Mouse (Mus musculus) lung, postnatal 0 days (tissue): ENCODE results near the gene Sh3pxd2a. TPM values are rescaled to one million over a fixed set of nuclear protein-coding genes. Genes with fewer than 3 reads are reported as not detected.

Experiments used
- ATAC-seq: fragments of 200-750 bp; cut with Nextera tagmentation; 2 replicates; pipeline ENCODE4 v1.8.0; 2017; ENCODE audit warnings: moderate library complexity
- DNase-seq: peaks from one replicate; pipeline ENCODE4 v3.0.0-alpha.2; 2016; ENCODE audit warnings: low spot score
- H3K27ac ChIP-seq: fragments of 300-500 bp; sonication (generic); 2 replicates; pipeline ENCODE4 v1.5.1; 2014; ENCODE audit warnings: antibody characterized with exemption, mild to moderate bottlenecking, low read length, mixed read lengths
- H3K27me3 ChIP-seq: fragments of 300-500 bp; sonication (generic); replicated peaks from 2 replicates; pipeline ENCODE4 v1.6.1; 2014; ENCODE audit warnings: low read length, mixed read lengths; ENCODE audit not compliant: insufficient read depth
- H3K36me3 ChIP-seq: fragments of 300-500 bp; sonication (generic); 2 replicates; pipeline ENCODE4 v1.6.1; 2014; ENCODE audit warnings: low read length, mixed read lengths; ENCODE audit not compliant: insufficient read depth
- H3K4me1 ChIP-seq: fragments of 300-500 bp; sonication (generic); 2 replicates; pipeline ENCODE4 v1.6.1; 2014; ENCODE audit warnings: antibody characterized with exemption, low read depth, low read length, mixed read lengths; ENCODE audit not compliant: insufficient read depth
- H3K4me2 ChIP-seq: fragments of 300-500 bp; sonication (generic); replicated peaks from 2 replicates; pipeline ENCODE4 v1.6.1; 2014; ENCODE audit warnings: low read depth, mild to moderate bottlenecking, low read length, moderate library complexity, mixed read lengths
- H3K4me3 ChIP-seq: fragments of 300-500 bp; sonication (generic); 2 replicates; pipeline ENCODE4 v1.5.1; 2014; ENCODE audit warnings: low read depth, low read length
- H3K9ac ChIP-seq: fragments of 300-500 bp; sonication (generic); replicated peaks from 2 replicates; pipeline ENCODE4 v1.6.1; 2014; ENCODE audit warnings: low read depth, mild to moderate bottlenecking
- H3K9me3 ChIP-seq: fragments of 300-500 bp; sonication (generic); 2 replicates; pipeline ENCODE4 v1.6.1; 2016; ENCODE audit warnings: low read length, mixed read lengths
- CTCF ChIP-seq: IDR thresholded peaks from 2 replicates; pipeline ENCODE4 v1.5.1; 2016; ENCODE audit warnings: antibody characterized with exemption, mild to moderate bottlenecking
- EP300 ChIP-seq: IDR thresholded peaks from 2 replicates; pipeline ENCODE4 v1.6.1; 2016; ENCODE audit warnings: antibody characterized with exemption, mild to moderate bottlenecking, control low read depth
- WGBS: fragments of 180-500 bp; shearing (Covaris S2); extraction: QIAGEN DNeasy Blood & Tissue Kit; methylation state at CpG from one replicate; pipeline ENCODE4 v1.1.7; 2014; 5-methylcytosine and 5-hydroxymethylcytosine counted together
- polyA plus RNA-seq: library from polyadenylated mRNA; unstranded; fragments of >200 nt; fragmentation: Nextera tagmentation; extraction: Ambion mirVana; gene quantifications from 2 replicates; pipeline ENCODE4 v1.2.1, GENCODE M21; 2015

The Sh3pxd2a gene
- polyA plus RNA-seq, 1 experiment from 2014 or later = 5.6 TPM

GRCm38 (mm10) chr19:47369008-47369407 is 95.2 kb downstream of the Sh3pxd2a start:
- H3K27me3 ChIP-seq = no peaks in the 10 kb centered on the region
- H3K36me3 ChIP-seq = no peaks in the 10 kb centered on the region
- no peak for ATAC-seq
- no peak overlapping the region for H3K4me3 ChIP-seq
- H3K27ac ChIP-seq = no peak overlapping the region
- TF ChIP-seq CTCF = no peak
- TF ChIP-seq EP300 = no peak
- no peak for DNase-seq
- H3K9ac ChIP-seq = no peak overlapping the region
- no peaks in the 10 kb centered on the region for H3K9me3 ChIP-seq
- WGBS = 65% methylated on average over 3 of the region's 3 CpGs
- no peak overlapping the region for H3K4me2 ChIP-seq
- no peaks in the 10 kb centered on the region; the same call in 1 of the 2 replicates for H3K4me1 ChIP-seq

- TF ChIP-seq CTCF (no peak), EP300 (no peak)
- H3K36me3 ChIP-seq = no peaks in the 10 kb centered on the region; the same call in 1 of the 2 replicates
- no peak overlapping the region for H3K9ac ChIP-seq
- WGBS = 54% methylated on average over 12 of the region's 12 CpGs
- DNase-seq (peak; percentile 72), ATAC-seq (peak; percentile 84)
- H3K4me2 ChIP-seq = no peak overlapping the region
- no peak overlapping the region for H3K27ac ChIP-seq
- no peaks in the 10 kb centered on the region; the same call in 1 of the 2 replicates for H3K4me1 ChIP-seq
- H3K9me3 ChIP-seq = no peaks in the 10 kb centered on the region
- H3K4me3 ChIP-seq = no peak overlapping the region
- H3K27me3 ChIP-seq = no peaks in the 10 kb centered on the region
These were observed 96.8 kb downstream of the Sh3pxd2a start for GRCm38 (mm10) chr19:47367271-47367879.

- Histone ChIP-seq H3K27ac (no peak overlapping the region), H3K9me3 (no peaks in the 10 kb centered on the region), H3K4me2 (no peak overlapping the region), H3K4me1 (no peaks in the 10 kb centered on the region; the same call in 1 of the 2 replicates), H3K36me3 (no peaks in the 10 kb centered on the region; the same call in 1 of the 2 replicates), H3K27me3 (no peaks in the 10 kb centered on the region), H3K4me3 (no peak overlapping the region), H3K9ac (no peak overlapping the region)
- WGBS = 90% methylated on average over 8 of the region's 8 CpGs
- no peak for TF ChIP-seq EP300
- no peak for TF ChIP-seq CTCF
- ATAC-seq (no peak), DNase-seq (no peak)
These were observed 97.6 kb downstream of the Sh3pxd2a start for GRCm38 (mm10) chr19:47366576-47366975.

GRCm38 (mm10) chr19:47363086-47363668 is 101.0 kb downstream of the Sh3pxd2a start:
- Histone ChIP-seq H3K4me1 (no peaks in the 10 kb centered on the region; the same call in 1 of the 2 replicates), H3K9me3 (no peaks in the 10 kb centered on the region), H3K9ac (no peak overlapping the region), H3K4me3 (no peak overlapping the region), H3K36me3 (no peaks in the 10 kb centered on the region; the same call in 1 of the 2 replicates), H3K27me3 (no peaks in the 10 kb centered on the region), H3K27ac (no peak overlapping the region), H3K4me2 (no peak overlapping the region)
- 62% methylated on average over 9 of the region's 9 CpGs for WGBS
- ATAC-seq (no peak), DNase-seq (no peak)
- TF ChIP-seq EP300 (no peak), CTCF (no peak)

- Histone ChIP-seq H3K27ac (no peak overlapping the region), H3K27me3 (no peaks in the 10 kb centered on the region), H3K9ac (no peak overlapping the region), H3K36me3 (no peaks in the 10 kb centered on the region; the same call in 1 of the 2 replicates), H3K4me3 (no peak overlapping the region), H3K4me1 (no peaks in the 10 kb centered on the region), H3K9me3 (no peaks in the 10 kb centered on the region), H3K4me2 (no peak overlapping the region)
- DNase-seq = no peak
- ATAC-seq = no peak
- WGBS = 83% methylated on average over 3 of the region's 3 CpGs
- TF ChIP-seq CTCF (peak; percentile 34), EP300 (no peak)
These were observed 103.3 kb downstream of the Sh3pxd2a start for GRCm38 (mm10) chr19:47360921-47361320.

GRCm38 (mm10) chr19:47360017-47360416 is 104.2 kb downstream of the Sh3pxd2a start:
- ATAC-seq = no peak
- DNase-seq = no peak
- no peaks in the 10 kb centered on the region for H3K9me3 ChIP-seq
- no peaks in the 10 kb centered on the region; the same call in 1 of the 2 replicates for H3K36me3 ChIP-seq
- no peaks in the 10 kb centered on the region for H3K4me1 ChIP-seq
- no peaks in the 10 kb centered on the region for H3K27me3 ChIP-seq
- no peak overlapping the region for H3K9ac ChIP-seq
- H3K27ac ChIP-seq = no peak overlapping the region
- H3K4me2 ChIP-seq = no peak overlapping the region; the same call in 1 of the 2 replicates
- TF ChIP-seq CTCF (no peak), EP300 (no peak)
- 83% methylated on average over 16 of the region's 16 CpGs for WGBS
- H3K4me3 ChIP-seq = no peak overlapping the region
